Mouse (Mus musculus) layer of hippocampus, postnatal 36 days (tissue): ENCODE measurements around the gene E2f8. TPM values are rescaled to one million over a fixed set of nuclear protein-coding genes. Genes with fewer than 3 reads are reported as not detected.

Experiments
- DNase-seq, 2 experiments: peaks; one replicate each; pipeline ENCODE4 v3.0.0; 2022
- total RNA-seq, 2 experiments: library from RNA; stranded (reverse); gene quantifications; 2 replicates each; pipeline ENCODE4 v1.2.3; 2021

Gene E2f8
- total RNA-seq, 2 experiments from 2014 or later, result 0.17 to 0.30 TPM

DNA sequence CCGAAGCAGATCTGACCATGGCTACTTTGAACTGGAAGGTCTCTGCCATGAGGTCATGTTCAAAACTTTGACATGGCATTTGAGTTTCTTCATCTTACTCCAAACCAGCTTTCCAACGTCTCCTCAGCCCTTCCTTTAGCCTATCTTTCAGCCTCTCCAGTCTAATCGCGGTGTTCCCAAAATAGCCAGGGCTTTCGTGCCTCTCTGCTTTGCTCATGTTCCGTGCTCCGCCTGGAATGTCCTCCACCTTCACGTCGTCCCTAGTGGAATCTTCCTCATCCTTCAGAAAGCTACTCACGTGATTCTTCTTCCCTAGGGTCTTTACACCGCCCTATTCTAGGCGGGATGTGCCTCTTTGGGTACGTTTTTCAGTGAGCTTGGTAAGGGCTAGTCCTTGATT, 27.9 kb downstream of the E2f8 start:
- no peak for DNase-seq

GRCm38 (mm10) chr7:48851529-48852104, 29.8 kb downstream of the E2f8 start:
- DNase-seq, result no peak

- DNase-seq, result no peak
These were observed 33.4 kb downstream of the E2f8 start, which contains the start of gene Csrp3 for GRCm38 (mm10) chr7:48847820-48848650. Gene Csrp3, minus strand, starts transcription at chr7:48848033.

DNA sequence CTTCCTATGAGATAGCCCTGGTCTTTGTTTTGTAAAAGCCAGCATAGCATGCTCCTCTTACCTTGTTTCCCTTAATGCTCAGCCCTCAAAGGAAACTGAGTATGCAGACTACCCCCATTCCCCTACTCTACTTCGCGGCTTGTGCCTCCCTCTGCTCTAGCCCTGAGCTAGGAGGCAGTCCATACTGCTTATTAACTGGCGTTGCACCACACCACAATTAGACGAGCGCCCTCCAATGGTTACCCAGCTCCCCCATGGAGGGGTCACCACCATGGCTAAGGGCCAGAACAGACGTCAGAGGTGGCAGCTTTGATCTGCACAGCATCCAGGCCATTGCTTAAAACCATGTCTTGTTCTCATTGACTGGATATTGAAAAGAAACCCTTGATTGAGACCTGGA, 34.6 kb downstream of the E2f8 start:
- DNase-seq, result no peak

GRCm38 (mm10) chr7:48845213-48845973, 36.0 kb downstream of the E2f8 start:
- no peak for DNase-seq

DNA sequence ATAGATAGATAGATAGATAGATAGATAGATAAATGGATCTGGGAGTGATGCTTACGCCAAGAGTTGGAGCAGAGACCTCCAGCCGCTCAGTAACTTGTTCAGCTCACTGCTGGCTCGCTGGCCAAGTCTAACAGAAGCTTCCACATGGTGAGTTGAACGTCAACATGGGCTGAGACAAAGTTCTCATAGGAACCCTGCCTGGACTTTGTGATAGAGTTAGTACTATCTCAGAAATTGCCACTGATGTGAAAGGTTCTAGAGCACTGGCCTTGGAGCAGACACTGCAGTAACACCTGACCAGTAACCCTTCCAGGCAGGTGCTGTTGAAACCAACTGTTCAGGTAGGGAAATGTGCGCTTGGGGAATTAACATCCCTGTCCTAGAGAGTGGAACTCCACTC, 37.9 kb downstream of the E2f8 start:
- no peak for DNase-seq

- DNase-seq, result no peak
These were observed 39.0 kb downstream of the E2f8 start for GRCm38 (mm10) chr7:48842353-48842752.

DNA sequence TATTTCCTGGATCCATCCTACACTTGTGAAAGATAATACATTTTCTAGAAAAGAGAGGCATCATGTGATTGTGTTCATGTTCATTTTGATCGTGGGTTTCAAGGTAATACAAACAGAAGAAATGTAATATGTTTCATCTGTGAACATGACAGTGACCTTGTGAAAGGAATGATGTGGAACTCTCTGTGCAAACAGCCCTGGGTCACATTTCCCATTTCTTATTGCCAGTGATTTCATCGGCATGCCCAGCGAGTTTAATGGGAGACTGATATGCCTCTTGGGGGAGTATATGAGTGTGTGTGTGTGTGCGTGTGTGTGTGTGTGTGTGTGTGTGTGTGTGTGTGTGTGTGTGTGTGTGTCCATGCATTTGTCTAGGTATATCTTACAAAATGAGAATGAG, 39.9 kb downstream of the E2f8 start:
- no peak for DNase-seq

- DNase-seq, result no peak
These were observed 40.9 kb downstream of the E2f8 start for GRCm38 (mm10) chr7:48840545-48840944.

- DNase-seq, result no peak
These were observed 43.0 kb downstream of the E2f8 start for GRCm38 (mm10) chr7:48838434-48838833.

DNA sequence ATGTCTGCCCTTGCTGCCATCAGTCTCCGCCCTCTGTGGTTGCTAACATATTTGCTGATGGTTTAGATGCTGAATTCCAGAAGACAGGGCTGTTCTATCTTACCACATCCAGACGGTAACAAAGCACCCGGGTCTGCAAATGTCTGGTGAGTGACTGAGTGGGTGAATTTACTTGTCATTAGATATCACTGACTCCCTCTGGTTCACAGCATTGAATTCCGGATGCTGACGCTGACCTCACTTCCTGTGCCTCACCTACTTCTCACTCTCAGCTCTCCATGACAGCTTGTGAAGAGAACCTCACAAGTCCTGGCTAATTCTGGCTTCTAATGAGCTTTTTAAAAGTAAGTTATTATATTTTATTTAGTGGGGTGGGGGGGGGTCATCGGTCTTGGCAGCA, 44.4 kb downstream of the E2f8 start:
- DNase-seq, result no peak

DNA sequence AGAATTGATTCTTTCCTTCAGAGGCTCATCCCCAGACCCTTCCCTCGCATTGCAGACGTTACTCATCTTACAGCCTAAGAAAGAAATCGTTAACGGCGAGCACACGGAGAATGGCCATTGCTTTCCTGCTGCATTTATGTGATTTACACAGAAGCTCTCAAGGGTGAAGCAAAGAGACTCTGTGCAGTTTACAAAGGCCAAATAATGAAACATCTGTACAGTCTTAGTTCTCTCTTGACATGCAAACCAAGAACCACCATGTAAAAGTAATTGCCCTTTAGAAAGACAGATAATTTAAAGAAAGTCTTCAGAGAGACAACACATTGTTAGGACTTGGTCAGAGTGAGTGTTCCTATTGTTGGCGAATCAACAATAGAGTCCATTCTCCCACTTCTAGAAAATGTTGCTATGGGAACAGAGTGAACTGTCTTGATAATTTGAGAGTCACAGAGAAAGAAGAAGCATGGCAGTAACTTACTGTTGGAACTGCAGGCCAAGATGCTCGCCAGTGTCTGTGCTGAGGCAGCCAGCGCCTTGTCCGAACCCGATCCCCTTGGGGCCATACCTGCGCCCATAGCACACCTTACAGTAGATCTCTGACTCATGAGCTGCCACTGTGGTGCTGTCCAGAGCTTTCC, 46.3 kb downstream of the E2f8 start:
- DNase-seq, result no peak

DNA sequence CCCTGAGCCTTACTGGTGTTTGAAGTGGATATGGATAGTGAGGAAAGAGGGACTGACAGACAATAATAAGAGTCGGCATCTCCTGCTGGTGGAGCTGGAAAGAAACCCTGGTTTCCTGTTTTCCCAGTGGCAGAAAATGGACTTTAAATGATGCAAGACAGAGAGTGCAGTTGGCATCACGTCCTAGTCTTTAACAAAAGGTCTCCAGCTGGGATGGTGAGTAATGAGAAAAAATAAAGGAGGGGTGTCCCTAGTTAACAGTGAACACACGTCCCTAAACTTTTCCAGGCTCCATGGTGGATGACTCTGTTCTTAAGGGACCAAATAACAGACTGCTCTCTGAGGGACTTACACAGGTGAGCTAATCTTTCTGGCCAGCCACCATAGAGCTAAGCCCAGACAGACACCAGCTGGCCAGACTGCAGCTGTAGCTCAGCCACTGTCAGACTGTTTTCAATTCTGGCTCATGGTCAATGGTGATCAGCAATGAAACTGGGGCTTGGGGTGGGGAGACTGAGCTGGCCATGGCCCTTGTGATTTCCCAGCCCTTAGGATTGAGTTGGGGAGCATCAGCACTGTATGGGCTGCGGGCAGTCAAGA, 46.9 kb downstream of the E2f8 start:
- no peak for DNase-seq

GRCm38 (mm10) chr7:48832735-48833134, 48.7 kb downstream of the E2f8 start:
- DNase-seq, result no peak

- DNase-seq, result no peak
These were observed 51.0 kb downstream of the E2f8 start for GRCm38 (mm10) chr7:48830395-48830794.

DNA sequence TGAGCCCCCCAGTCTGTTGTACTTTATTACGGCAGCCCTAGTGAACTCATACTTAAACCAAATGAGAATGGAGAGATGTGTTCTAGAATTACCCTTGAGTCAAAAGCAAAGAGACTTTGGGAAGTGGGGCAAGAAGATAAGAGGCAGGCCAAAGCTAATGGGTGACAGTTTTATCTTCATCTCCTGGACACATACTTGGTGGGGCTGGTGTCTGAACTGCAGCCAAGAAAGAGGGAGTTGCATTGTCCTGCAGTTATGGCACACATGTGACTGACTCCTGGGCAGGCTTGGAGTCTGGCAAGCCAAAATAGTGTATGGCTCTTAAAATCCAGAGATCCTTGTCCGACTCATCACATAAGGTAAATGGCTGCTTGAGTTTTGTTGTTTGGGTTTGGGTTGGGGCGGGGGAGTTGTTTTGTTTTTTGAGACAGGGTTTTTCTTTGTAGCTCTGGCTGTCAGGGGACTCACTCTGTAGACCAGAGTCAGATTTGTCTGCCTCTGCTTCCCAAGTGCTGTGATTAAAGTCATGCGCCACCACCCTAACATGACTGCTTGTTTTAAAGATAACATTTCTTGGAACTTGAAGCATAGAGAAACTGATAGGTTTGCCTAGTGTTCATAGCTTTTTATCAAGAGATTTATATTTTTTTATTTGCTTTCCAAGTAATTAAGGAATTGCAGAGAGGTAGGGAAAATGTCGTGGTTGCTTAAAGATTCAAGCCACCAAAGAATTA, 52.1 kb downstream of the E2f8 start:
- no peak for DNase-seq

- no peak for DNase-seq
These were observed 56.2 kb downstream of the E2f8 start for GRCm38 (mm10) chr7:48825170-48825569.

DNA sequence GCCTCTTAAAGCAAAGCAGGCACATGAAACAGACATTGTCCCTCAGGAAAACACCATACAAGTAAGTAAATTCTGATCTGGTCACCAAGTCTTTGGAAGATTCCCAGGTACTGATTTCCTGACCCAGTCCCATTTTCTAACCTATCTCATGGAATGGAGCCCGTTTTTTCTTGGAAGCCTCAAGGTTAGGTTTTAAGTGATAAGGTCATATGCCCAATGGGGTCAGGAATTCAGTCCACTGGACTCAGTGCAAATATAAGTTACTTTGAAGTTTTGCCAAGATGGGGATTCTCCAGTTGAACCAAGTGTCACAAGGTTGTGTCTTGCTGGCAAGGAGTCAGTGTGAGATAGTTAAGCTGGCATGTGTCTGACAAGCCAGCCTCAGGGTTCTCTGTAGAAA, 56.7 kb downstream of the E2f8 start:
- no peak for DNase-seq

DNA sequence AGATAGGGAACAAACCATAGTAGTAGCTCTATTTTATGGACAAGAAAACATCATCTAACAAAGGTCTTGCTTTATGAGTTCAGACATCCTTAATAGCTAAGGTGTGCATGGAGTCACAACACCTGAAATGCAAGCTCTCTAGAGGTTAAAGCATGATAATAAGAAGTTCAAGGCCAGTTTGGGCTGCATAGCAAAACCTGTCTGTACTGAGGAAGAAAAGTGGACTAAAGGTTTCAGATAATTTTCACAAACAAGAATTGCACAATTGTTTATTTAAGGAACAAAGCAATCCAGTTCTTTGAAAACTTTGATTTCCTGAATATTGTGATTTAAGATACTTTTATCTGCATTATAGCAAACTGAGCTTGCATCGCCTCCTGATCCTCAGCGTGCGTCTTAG, 57.8 kb downstream of the E2f8 start:
- no peak for DNase-seq

DNA sequence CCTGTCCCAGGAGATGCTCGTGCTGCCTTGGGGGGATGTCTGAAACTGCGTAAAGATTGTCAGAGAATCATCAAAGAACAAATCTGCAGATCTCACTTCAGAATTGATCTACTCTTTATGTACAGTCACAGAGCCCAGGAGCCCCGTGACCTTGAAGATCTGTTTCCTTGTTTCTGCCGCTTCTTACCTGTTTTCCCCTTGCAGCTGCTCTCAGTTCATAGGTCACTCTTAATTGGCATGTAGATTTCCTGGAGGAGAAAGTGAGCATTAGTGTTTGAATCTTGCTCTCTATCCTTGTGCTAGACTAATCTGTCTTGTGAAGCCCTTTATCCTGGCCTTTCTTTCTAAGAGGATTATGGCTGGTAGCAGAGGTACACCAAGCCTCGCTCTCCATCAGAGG, 59.7 kb downstream of the E2f8 start:
- no peak for DNase-seq
